Mouse (Mus musculus): ENCODE data around the gene Olfr282. TPM values are rescaled to one million over a fixed set of nuclear protein-coding genes. Genes with fewer than 3 reads are reported as not detected.
"Not testable (repeated sequence)": the region's sequence is repeated elsewhere in the genome, so short reads cannot be mapped to it uniquely, and the experiment has no call there.

The Olfr282 gene
- polyA plus RNA-seq (2015; fragmentation: Nextera tagmentation; extraction: Ambion mirVana) = not detected in 2 replicates

DNA sequence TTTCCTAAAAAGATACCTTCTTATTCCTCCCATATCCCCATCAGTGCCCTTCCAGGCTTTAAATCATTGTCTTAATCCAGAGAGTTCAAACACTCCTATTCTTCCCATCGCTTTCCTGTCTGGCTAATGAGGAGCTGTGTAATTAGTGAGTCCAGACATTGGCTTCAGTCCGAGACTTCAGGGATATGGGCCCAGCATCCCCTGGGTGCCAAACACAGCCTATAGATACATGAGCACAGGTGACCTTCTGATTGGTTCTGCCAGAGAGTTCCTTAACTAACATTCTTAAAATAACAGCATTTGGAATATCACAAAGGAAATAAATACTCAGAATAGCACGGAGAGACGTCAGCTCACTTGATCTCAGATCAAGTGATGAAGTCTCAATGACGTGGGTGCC lies at the start of gene Olfr282:
Gene Olfr282, plus strand, starts transcription at position 301 of the 400 bp plus-strand sequence.
- not testable (repeated sequence) for H3K9me3 ChIP-seq (ENCODE audit: low read length); H3K27ac ChIP-seq (ENCODE audit: low read length); H3K4me2 ChIP-seq (replicated peaks; ENCODE audit: low read depth, low read length); ATAC-seq; H3K27me3 ChIP-seq (replicated peaks; ENCODE audit: insufficient read depth, low read length); H3K36me3 ChIP-seq (ENCODE audit: insufficient read depth, low read length); DNase-seq (ENCODE audit: low spot score); H3K4me3 ChIP-seq (ENCODE audit: low read depth, low read length); H3K9ac ChIP-seq (replicated peaks; ENCODE audit: low read depth); H3K4me1 ChIP-seq (ENCODE audit: insufficient read depth, low read depth, low read length)
- 74% methylated on average over 5 of the region's 5 CpGs for WGBS

GRCm38 (mm10) chr15:98387621-98388020 lies 43.4 kb upstream of the Olfr282 start:
- no peak overlapping the region for H3K4me2 ChIP-seq (replicated peaks; ENCODE audit: low read depth, low read length)
- no peak overlapping the region for H3K27ac ChIP-seq (ENCODE audit: low read length)
- DNase-seq (ENCODE audit: low spot score) (peak; percentile 13), ATAC-seq (no peak)
- no peaks in the 10 kb centered on the region for H3K36me3 ChIP-seq (ENCODE audit: insufficient read depth, low read length)
- WGBS = 64% methylated on average over 2 of the region's 2 CpGs
- no peaks in the 10 kb centered on the region for H3K9me3 ChIP-seq (ENCODE audit: low read length)
- H3K4me1 ChIP-seq (ENCODE audit: insufficient read depth, low read depth, low read length) = no peaks in the 10 kb centered on the region
- no peaks in the 10 kb centered on the region for H3K27me3 ChIP-seq (replicated peaks; ENCODE audit: insufficient read depth, low read length)
- no peak overlapping the region for H3K9ac ChIP-seq (replicated peaks; ENCODE audit: low read depth)
- H3K4me3 ChIP-seq (ENCODE audit: low read depth, low read length) = no peak overlapping the region
- no peak for TF ChIP-seq EP300 (IDR thresholded peaks at IDR 0.05)
- no peak for TF ChIP-seq CTCF (IDR thresholded peaks at IDR 0.05)

DNA sequence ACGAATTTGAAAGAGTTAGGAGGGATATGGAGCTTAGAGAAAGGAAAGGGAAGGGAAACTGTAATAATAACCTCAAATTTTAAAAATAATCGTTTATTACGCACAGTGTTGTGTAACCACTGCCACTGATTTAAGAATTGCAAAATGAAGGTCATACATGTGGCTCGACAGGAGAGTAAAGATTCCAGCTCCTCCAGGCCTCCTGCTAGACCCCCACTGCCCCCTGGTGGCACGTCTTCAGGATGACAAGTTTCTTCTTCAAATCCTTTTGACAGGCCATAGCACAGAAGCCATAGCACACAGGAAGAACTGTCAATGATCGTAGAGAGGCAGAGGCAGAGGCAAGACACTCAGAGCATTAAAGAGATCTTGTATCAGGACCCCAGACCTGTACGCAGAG lies 41.2 kb upstream of the Olfr282 start:
- ATAC-seq = peak; percentile 72
- Histone ChIP-seq H3K4me3 (ENCODE audit: low read depth, low read length) (no peak overlapping the region), H3K4me1 (ENCODE audit: insufficient read depth, low read depth, low read length) (no peaks in the 10 kb centered on the region), H3K9ac (replicated peaks; ENCODE audit: low read depth) (no peak overlapping the region), H3K9me3 (ENCODE audit: low read length) (no peaks in the 10 kb centered on the region), H3K36me3 (ENCODE audit: insufficient read depth, low read length) (no peaks in the 10 kb centered on the region), H3K4me2 (replicated peaks; ENCODE audit: low read depth, low read length) (no peak overlapping the region), H3K27me3 (replicated peaks; ENCODE audit: insufficient read depth, low read length) (no peaks in the 10 kb centered on the region), H3K27ac (ENCODE audit: low read length) (no peak overlapping the region)
- no peak for TF ChIP-seq EP300 (IDR thresholded peaks at IDR 0.05)
- TF ChIP-seq CTCF (IDR thresholded peaks at IDR 0.05) = peak; percentile 94
- 26% methylated on average over 7 of the region's 7 CpGs for WGBS
- peak; percentile 90 for DNase-seq (ENCODE audit: low spot score)

DNA sequence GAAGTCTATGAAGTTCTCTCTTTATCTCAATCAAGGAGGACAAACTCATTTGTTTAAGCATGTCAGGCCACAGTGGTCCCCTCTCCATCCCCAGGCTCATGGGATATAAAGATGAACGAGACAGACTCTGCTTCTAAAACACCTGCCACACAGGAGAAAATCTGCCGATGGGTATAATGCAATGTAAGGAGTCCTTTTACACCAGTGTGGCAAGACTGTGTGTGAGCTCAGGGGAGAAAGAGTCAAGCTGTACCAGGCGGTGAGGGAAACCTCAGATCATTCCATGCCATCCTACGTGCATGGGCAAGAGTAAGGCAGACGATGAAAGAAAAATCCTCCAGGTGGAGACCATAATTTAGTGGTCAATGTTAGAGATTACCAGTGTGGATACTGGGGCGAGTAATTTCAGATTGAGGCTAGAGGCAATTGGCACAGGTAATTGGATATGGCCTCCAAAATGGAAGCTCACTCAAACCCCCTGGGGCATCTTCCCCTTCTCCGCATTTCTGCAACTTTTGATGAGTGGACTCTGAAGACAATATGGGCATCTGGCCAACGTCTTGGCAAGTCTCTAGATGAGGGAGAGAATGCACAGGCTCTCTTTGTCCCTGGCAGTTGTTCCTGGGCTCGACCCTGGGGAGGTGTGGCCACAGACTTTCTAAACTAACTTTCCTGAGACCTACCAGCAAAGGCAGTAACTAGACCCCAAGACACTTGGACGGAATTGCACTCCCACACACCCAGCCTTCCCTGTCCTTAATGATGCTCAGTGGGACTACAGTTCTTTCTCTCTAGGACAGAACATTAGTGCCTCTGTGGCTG lies 39.7 kb upstream of the Olfr282 start:
- Histone ChIP-seq H3K27me3 (replicated peaks; ENCODE audit: insufficient read depth, low read length) (no peaks in the 10 kb centered on the region), H3K9me3 (ENCODE audit: low read length) (peaks cover 3% of the 10 kb centered on the region; the same call in 1 of the 2 replicates), H3K4me1 (ENCODE audit: insufficient read depth, low read depth, low read length) (no peaks in the 10 kb centered on the region), H3K4me3 (ENCODE audit: low read depth, low read length) (no peak overlapping the region), H3K27ac (ENCODE audit: low read length) (no peak overlapping the region), H3K4me2 (replicated peaks; ENCODE audit: low read depth, low read length) (no peak overlapping the region), H3K9ac (replicated peaks; ENCODE audit: low read depth) (no peak overlapping the region), H3K36me3 (ENCODE audit: insufficient read depth, low read length) (no peaks in the 10 kb centered on the region)
- ATAC-seq (no peak; the same call in 1 of the 2 replicates), DNase-seq (ENCODE audit: low spot score) (peak; percentile 19)
- TF ChIP-seq EP300 (IDR thresholded peaks at IDR 0.05) (no peak), CTCF (IDR thresholded peaks at IDR 0.05) (no peak)
- WGBS = 58% methylated on average over 10 of the region's 10 CpGs

DNA sequence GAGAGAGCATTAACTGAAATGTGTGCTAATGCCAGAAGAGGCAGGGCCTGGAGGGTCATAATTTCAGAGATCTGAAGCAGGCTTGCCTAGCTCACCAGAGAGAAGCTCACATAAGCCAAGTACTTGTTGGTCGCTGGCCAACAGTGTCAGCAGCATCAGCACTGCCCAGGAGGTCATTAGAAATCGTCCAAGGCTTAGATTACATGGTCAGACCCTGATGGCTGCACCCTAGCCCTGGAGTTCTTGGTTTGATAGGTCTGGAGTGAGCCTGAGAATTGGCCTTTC lies 39.2 kb upstream of the Olfr282 start:
- H3K9ac ChIP-seq (replicated peaks; ENCODE audit: low read depth) = no peak overlapping the region
- H3K9me3 ChIP-seq (ENCODE audit: low read length) = peaks cover 3% of the 10 kb centered on the region; the same call in 1 of the 2 replicates
- no peak overlapping the region for H3K4me2 ChIP-seq (replicated peaks; ENCODE audit: low read depth, low read length)
- ATAC-seq (peak; percentile 33), DNase-seq (ENCODE audit: low spot score) (peak; percentile 38)
- H3K4me1 ChIP-seq (ENCODE audit: insufficient read depth, low read depth, low read length) = no peaks in the 10 kb centered on the region
- TF ChIP-seq CTCF (IDR thresholded peaks at IDR 0.05) (no peak), EP300 (IDR thresholded peaks at IDR 0.05) (no peak)
- WGBS = 31% methylated on average over 2 of the region's 2 CpGs
- no peaks in the 10 kb centered on the region for H3K27me3 ChIP-seq (replicated peaks; ENCODE audit: insufficient read depth, low read length)
- H3K4me3 ChIP-seq (ENCODE audit: low read depth, low read length) = no peak overlapping the region
- H3K36me3 ChIP-seq (ENCODE audit: insufficient read depth, low read length) = no peaks in the 10 kb centered on the region
- no peak overlapping the region for H3K27ac ChIP-seq (ENCODE audit: low read length)

GRCm38 (mm10) chr15:98397136-98397535 lies 33.9 kb upstream of the Olfr282 start:
- Histone ChIP-seq H3K27me3 (replicated peaks; ENCODE audit: insufficient read depth, low read length) (no peaks in the 10 kb centered on the region), H3K4me3 (ENCODE audit: low read depth, low read length) (no peak overlapping the region), H3K36me3 (ENCODE audit: insufficient read depth, low read length) (no peaks in the 10 kb centered on the region), H3K4me1 (ENCODE audit: insufficient read depth, low read depth, low read length) (no peaks in the 10 kb centered on the region), H3K4me2 (replicated peaks; ENCODE audit: low read depth, low read length) (no peak overlapping the region), H3K27ac (ENCODE audit: low read length) (no peak overlapping the region), H3K9me3 (ENCODE audit: low read length) (peaks cover 3% of the 10 kb centered on the region; the same call in 1 of the 2 replicates), H3K9ac (replicated peaks; ENCODE audit: low read depth) (no peak overlapping the region)
- DNase-seq (ENCODE audit: low spot score) = no peak
- no peak for ATAC-seq
- TF ChIP-seq CTCF (IDR thresholded peaks at IDR 0.05) = no peak
- TF ChIP-seq EP300 (IDR thresholded peaks at IDR 0.05) = no peak
- WGBS = 52% methylated on average over 1 of the region's 1 CpGs
